Mouse (Mus musculus): ENCODE results near the gene Akr1c14.
"Not testable (repeated sequence)": the region's sequence is repeated elsewhere in the genome, so short reads cannot be mapped to it uniquely, and the experiment has no call there.

GRCm38 (mm10) chr13:4125846-4126245, 77.0 kb downstream of the Akr1c14 start:
- TF ChIP-seq CTCF (IDR thresholded peaks at IDR 0.05; ENCODE audit: control insufficient read depth, insufficient read depth, insufficient replicate concordance, low read depth, low read length); POLR2A (IDR thresholded peaks at IDR 0.05; ENCODE audit: control insufficient read depth, low read depth, low read length): not testable (repeated sequence)
